Mouse (Mus musculus): ENCODE results near the gene Bex3. TPM values are rescaled to one million over a fixed set of nuclear protein-coding genes. Genes with fewer than 3 reads are reported as not detected.
A peak's percentile ranks its signal among the peaks of the same experiment; 100 is the strongest.

The Bex3 gene
- polyA plus RNA-seq, 1 experiment from 2014 or later: 441 TPM

GRCm38 (mm10) chrX:136290817-136291281 lies 20.8 kb downstream of the Bex3 start:
- no peak overlapping the region for H3K4me3 ChIP-seq (ENCODE audit: low read length)
- no peaks in the 10 kb centered on the region for H3K4me1 ChIP-seq (ENCODE audit: insufficient read depth, low read length)
- no peak overlapping the region for H3K27ac ChIP-seq (ENCODE audit: low read length)
- H3K9me3 ChIP-seq (ENCODE audit: low read length): no peaks in the 10 kb centered on the region
- no peaks in the 10 kb centered on the region for H3K36me3 ChIP-seq (ENCODE audit: insufficient read depth, low read length)
- WGBS: 27% methylated on average over 7 of the region's 8 CpGs
- no peak overlapping the region; the same call in 1 of the 2 replicates for H3K4me2 ChIP-seq (replicated peaks; ENCODE audit: low read depth, low read length)
- H3K9ac ChIP-seq (replicated peaks; ENCODE audit: low read length): no peak overlapping the region
- peaks cover 4% of the 10 kb centered on the region; the same call in 1 of the 2 replicates for H3K27me3 ChIP-seq (ENCODE audit: insufficient read depth, low read length)
- peak; percentile 51 for ATAC-seq (ENCODE audit: low FRiP score, low TSS enrichment)

DNA sequence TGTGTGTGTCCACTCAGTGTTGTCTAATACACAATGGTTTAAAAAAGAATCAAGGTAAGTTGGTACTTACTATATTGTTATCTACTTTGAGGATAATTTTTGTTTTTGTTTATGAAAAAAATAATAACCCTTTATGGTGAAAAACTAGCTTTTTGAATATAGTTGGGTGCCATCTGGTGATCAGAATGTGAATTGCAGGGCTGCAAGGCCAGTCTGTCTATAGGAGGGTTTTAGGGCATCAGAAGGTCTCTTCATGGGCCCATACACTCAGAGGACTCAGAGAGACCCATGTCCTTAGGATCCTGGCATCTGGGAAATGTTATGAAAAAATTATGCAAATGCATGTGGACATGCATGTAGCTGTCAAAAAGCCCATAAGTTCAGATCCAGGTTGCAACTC lies 34.2 kb downstream of the Bex3 start:
- H3K9me3 ChIP-seq (ENCODE audit: low read length): no peaks in the 10 kb centered on the region
- no peak overlapping the region for H3K27ac ChIP-seq (ENCODE audit: low read length)
- H3K4me2 ChIP-seq (replicated peaks; ENCODE audit: low read depth, low read length): no peak overlapping the region
- H3K36me3 ChIP-seq (ENCODE audit: insufficient read depth, low read length): no peaks in the 10 kb centered on the region
- no peaks in the 10 kb centered on the region for H3K4me1 ChIP-seq (ENCODE audit: insufficient read depth, low read length)
- H3K9ac ChIP-seq (replicated peaks; ENCODE audit: low read length): no peak overlapping the region
- H3K4me3 ChIP-seq (ENCODE audit: low read length): no peak overlapping the region
- ATAC-seq (ENCODE audit: low FRiP score, low TSS enrichment): no peak
- peaks cover under 1% of the 10 kb centered on the region; the same call in 1 of the 2 replicates for H3K27me3 ChIP-seq (ENCODE audit: insufficient read depth, low read length)

DNA sequence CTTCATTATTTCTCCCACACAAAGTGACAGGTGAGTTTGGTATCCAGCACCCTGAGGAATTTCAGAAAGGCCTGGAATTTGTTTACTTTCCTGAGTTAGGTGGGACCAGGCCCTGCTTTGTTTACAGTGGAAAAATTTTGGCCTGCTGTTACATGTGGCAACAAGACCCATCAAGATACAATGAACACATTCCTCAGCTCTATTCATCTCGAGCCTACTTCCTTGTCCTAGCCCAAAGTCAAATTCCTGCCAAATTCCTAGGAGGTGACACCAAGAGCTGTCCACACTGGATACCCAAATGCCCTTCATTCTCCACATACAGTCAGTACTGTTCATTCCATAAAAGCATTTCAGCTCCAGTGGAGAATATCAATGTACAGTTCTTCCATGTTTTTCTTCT lies 36.1 kb downstream of the Bex3 start:
- Histone ChIP-seq H3K4me1 (ENCODE audit: insufficient read depth, low read length) (no peaks in the 10 kb centered on the region), H3K4me2 (replicated peaks; ENCODE audit: low read depth, low read length) (no peak overlapping the region), H3K27me3 (ENCODE audit: insufficient read depth, low read length) (peaks cover 3% of the 10 kb centered on the region; the same call in 1 of the 2 replicates), H3K9me3 (ENCODE audit: low read length) (no peaks in the 10 kb centered on the region), H3K4me3 (ENCODE audit: low read length) (no peak overlapping the region), H3K36me3 (ENCODE audit: insufficient read depth, low read length) (no peaks in the 10 kb centered on the region), H3K27ac (ENCODE audit: low read length) (no peak overlapping the region), H3K9ac (replicated peaks; ENCODE audit: low read length) (no peak overlapping the region)
- no peak for ATAC-seq (ENCODE audit: low FRiP score, low TSS enrichment)
- WGBS: 37% methylated on average over 1 of the region's 1 CpGs

- WGBS: 47% methylated on average over 4 of the region's 4 CpGs
- Histone ChIP-seq H3K9ac (replicated peaks; ENCODE audit: low read length) (no peak overlapping the region), H3K4me1 (ENCODE audit: insufficient read depth, low read length) (no peaks in the 10 kb centered on the region), H3K36me3 (ENCODE audit: insufficient read depth, low read length) (no peaks in the 10 kb centered on the region), H3K27me3 (ENCODE audit: insufficient read depth, low read length) (peaks cover 6% of the 10 kb centered on the region; the same call in 1 of the 2 replicates), H3K4me2 (replicated peaks; ENCODE audit: low read depth, low read length) (no peak overlapping the region; the same call in 1 of the 2 replicates), H3K9me3 (ENCODE audit: low read length) (no peaks in the 10 kb centered on the region), H3K27ac (ENCODE audit: low read length) (no peak overlapping the region), H3K4me3 (ENCODE audit: low read length) (no peak overlapping the region)
- ATAC-seq (ENCODE audit: low FRiP score, low TSS enrichment): no peak
These were observed 43.2 kb downstream of the Bex3 start for GRCm38 (mm10) chrX:136313303-136313702.

DNA sequence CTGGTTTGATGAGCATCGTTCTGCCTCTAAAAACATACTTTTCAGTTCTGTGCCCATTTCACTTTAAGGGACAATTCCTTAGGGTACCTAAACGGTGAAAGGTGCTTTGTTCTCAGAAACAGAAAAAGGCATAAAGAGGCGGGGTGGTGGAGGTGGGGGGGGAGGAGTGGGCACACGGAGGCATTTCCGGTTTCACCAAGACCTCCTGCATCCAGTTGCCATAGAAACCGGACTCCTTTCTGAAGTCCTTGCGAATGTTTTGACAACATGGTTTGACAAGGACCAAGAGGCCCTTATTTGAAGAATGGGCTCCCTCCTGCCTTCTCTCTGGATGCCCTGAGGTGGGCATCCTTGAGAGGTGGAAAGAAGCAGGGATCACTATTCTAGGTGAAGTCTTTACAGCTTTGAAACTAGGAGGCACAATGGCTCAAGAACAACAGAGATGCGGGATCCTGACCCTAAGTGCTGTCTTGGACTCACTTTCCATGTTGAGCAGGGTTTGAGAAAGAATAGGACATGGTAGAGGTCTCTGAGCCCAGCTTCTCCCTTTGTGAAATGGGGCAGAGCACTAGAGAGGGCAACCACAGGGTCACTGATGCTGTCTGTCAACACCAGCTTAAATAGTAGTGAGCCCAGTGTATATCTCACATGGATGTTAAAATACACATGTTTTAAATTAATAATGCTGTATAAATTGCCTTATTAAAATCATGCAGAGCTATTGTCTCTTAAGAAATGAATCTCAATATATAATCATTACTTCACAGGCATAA lies 43.9 kb downstream of the Bex3 start:
- no peak overlapping the region for H3K9ac ChIP-seq (replicated peaks; ENCODE audit: low read length)
- no peaks in the 10 kb centered on the region for H3K36me3 ChIP-seq (ENCODE audit: insufficient read depth, low read length)
- no peak for ATAC-seq (ENCODE audit: low FRiP score, low TSS enrichment)
- no peaks in the 10 kb centered on the region for H3K4me1 ChIP-seq (ENCODE audit: insufficient read depth, low read length)
- H3K27me3 ChIP-seq (ENCODE audit: insufficient read depth, low read length): peaks cover 6% of the 10 kb centered on the region; the same call in 1 of the 2 replicates
- WGBS: 32% methylated on average over 8 of the region's 8 CpGs
- no peaks in the 10 kb centered on the region for H3K9me3 ChIP-seq (ENCODE audit: low read length)
- H3K4me3 ChIP-seq (ENCODE audit: low read length): no peak overlapping the region
- H3K27ac ChIP-seq (ENCODE audit: low read length): no peak overlapping the region
- no peak overlapping the region for H3K4me2 ChIP-seq (replicated peaks; ENCODE audit: low read depth, low read length)

GRCm38 (mm10) chrX:136319953-136320352 lies 49.9 kb downstream of the Bex3 start:
- no peak overlapping the region for H3K4me3 ChIP-seq (ENCODE audit: low read length)
- no peak overlapping the region for H3K27ac ChIP-seq (ENCODE audit: low read length)
- H3K9ac ChIP-seq (replicated peaks; ENCODE audit: low read length): no peak overlapping the region
- H3K27me3 ChIP-seq (ENCODE audit: insufficient read depth, low read length): peaks cover 8% of the 10 kb centered on the region; the same call in 1 of the 2 replicates
- H3K4me2 ChIP-seq (replicated peaks; ENCODE audit: low read depth, low read length): no peak overlapping the region
- WGBS: 67% methylated on average over 4 of the region's 4 CpGs
- no peak for ATAC-seq (ENCODE audit: low FRiP score, low TSS enrichment)
- no peaks in the 10 kb centered on the region for H3K9me3 ChIP-seq (ENCODE audit: low read length)
- no peaks in the 10 kb centered on the region for H3K4me1 ChIP-seq (ENCODE audit: insufficient read depth, low read length)
- no peaks in the 10 kb centered on the region for H3K36me3 ChIP-seq (ENCODE audit: insufficient read depth, low read length)

Other genes with a start within 250 kb of the Bex3 start
- 33.4 and 34.7 TPM in 2 replicates for gene Arxes1, start 236.9 kb upstream of the Bex3 start, polyA plus RNA-seq (2015; fragmentation: Nextera tagmentation; extraction: Ambion mirVana)
- 75.2 and 81.8 TPM in 2 replicates for gene Bex2, start 202.0 kb upstream of the Bex3 start, polyA plus RNA-seq (2015; fragmentation: Nextera tagmentation; extraction: Ambion mirVana)
- gene Nxf3, start 185.0 kb upstream of the Bex3 start, polyA plus RNA-seq (2015; fragmentation: Nextera tagmentation; extraction: Ambion mirVana): not detected in 2 replicates
- gene Bex4, start 131.3 kb upstream of the Bex3 start, polyA plus RNA-seq (2015; fragmentation: Nextera tagmentation; extraction: Ambion mirVana): 51.8 and 56.4 TPM in 2 replicates
- gene Tceal8, start 97.9 kb upstream of the Bex3 start, polyA plus RNA-seq (2015; fragmentation: Nextera tagmentation; extraction: Ambion mirVana): 159 and 170 TPM in 2 replicates
- 2.8 and 3.2 TPM in 2 replicates for gene Tceal5, start 66.4 kb upstream of the Bex3 start, polyA plus RNA-seq (2015; fragmentation: Nextera tagmentation; extraction: Ambion mirVana)
- 5.2 and 6.1 TPM in 2 replicates for gene Tceal7, start 55.5 kb upstream of the Bex3 start, polyA plus RNA-seq (2015; fragmentation: Nextera tagmentation; extraction: Ambion mirVana)
- 75.7 and 81.3 TPM in 2 replicates for gene Bex1, start 54.7 kb upstream of the Bex3 start, polyA plus RNA-seq (2015; fragmentation: Nextera tagmentation; extraction: Ambion mirVana)
- gene Tceal9, start 25.2 kb upstream of the Bex3 start, polyA plus RNA-seq (2015; fragmentation: Nextera tagmentation; extraction: Ambion mirVana): 471 and 473 TPM in 2 replicates
- gene Kir3dl1, start 247.7 kb downstream of the Bex3 start, polyA plus RNA-seq (2015; fragmentation: Nextera tagmentation; extraction: Ambion mirVana): not detected in 2 replicates